Mouse (Mus musculus): ENCODE results near the gene Ryk. TPM values are rescaled to one million over a fixed set of nuclear protein-coding genes. Genes with fewer than 3 reads are reported as not detected.

Gene Ryk
- polyA plus RNA-seq, 1 experiment = 10.5 TPM

DNA sequence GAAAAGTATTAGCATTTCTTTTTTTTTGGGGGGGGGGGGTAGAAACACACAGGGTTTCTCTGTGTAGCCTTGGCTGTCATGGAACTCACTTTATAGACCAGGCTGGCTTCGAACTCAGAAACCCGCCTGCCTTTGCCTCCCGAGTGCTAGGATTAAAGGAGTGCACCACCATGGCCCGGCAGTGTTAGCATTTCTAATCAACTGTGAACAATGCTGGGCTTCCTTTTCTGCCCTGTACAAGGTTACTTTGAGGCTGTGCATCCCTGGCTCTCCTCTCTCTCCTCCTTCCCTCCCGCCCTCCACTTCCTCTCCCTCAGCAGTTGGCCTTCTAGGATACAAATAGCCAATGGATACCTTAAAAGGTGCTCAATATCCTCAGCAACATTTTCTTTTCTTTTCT, 114.0 kb downstream of the Ryk start:
- no peak for TF ChIP-seq GATA1 (IDR thresholded peaks at IDR 0.05; ENCODE audit: low read length)

DNA sequence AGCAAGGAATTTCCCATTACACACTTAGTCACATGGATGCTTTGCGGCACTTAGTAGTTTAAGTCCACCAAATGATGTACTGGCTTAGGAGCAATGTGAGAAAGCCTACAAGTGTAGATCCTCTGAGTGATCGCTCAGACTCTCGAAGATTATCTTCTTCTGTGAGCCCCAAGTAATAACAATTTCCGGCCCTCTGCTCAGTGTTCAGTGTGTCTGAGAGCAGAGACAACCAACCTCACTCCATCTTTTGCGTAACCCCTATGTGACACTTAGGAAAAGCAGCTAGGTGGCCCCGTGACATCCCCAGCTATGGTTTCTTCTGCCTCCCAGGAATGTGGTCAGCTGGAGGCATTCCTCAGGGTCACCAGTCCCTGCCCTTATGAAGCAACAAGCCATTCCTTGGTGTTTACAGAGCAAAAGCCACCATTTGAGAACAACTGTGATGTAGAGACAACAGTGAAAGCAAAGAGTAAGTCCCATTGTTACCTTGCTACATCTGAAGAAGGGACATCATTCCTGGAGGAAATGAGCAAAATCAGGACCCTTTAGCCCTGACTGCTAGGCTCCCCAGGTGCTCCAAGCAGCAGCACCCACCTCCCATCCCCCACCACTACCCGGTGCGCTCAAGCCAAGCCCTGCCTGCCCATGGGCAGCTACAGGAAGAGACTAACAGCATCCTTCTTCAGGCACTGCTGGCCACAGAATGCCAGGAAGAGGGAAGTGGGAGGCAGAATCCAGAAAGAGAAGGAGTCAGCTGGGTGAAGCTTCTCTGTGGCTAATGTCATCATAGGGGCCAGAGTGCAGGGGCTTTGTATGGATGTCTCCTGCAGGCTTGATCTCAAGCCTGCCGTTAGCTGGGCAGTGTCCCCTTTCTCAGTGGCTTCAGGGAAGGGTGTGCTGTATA, 116.6 kb downstream of the Ryk start:
- TF ChIP-seq GATA1 (IDR thresholded peaks at IDR 0.05; ENCODE audit: low read length) = no peak

DNA sequence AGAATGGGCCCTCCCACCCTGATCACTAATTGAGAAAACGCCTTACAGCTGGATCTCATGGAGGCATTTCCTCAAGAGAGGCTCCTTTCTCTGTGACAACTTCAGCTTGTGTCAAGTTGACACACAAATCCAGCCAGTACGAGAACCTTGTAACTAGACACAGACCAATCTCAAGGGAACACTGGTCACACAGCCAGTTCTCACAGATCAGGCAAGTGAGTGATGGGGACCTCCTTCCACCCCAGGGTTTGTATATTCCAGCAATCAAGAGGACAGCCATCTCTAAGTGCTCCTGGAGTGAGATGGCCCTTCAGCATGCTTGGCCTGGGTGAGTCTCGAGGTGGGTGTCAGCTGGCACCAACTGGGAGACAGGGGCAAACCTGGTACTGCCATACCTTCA, 121.1 kb downstream of the Ryk start:
- no peak for TF ChIP-seq GATA1 (IDR thresholded peaks at IDR 0.05; ENCODE audit: low read length)

Other genes starting within 250 kb of the Ryk start
- gene Anapc13, start 208.6 kb upstream of the Ryk start, polyA plus RNA-seq (2012) = 48.4 and 69.3 TPM in 2 replicates
- 9.8 and 11.7 TPM in 2 replicates for gene Cep63, start 208.4 kb upstream of the Ryk start, polyA plus RNA-seq (2012)
- not detected in 2 replicates for gene Amotl2, start 118.2 kb upstream of the Ryk start, polyA plus RNA-seq (2012)
- gene Slco2a1, start 153.8 kb downstream of the Ryk start, polyA plus RNA-seq (2012) = not detected in 2 replicates

Measured in G1E-ER4 (cell line).